Mouse (Mus musculus): ENCODE results near the gene Oprd1. TPM values are rescaled to one million over a fixed set of nuclear protein-coding genes. Genes with fewer than 3 reads are reported as not detected.

Oprd1 gene
- not detected for polyA plus RNA-seq (2017; shearing (Covaris generic))

GRCm38 (mm10) chr4:132144080-132144841 is at the start of gene Oprd1:
Gene Oprd1 (minus strand): TSS chr4:132144486.

GRCm38 (mm10) chr4:132074933-132075769 is 69.1 kb downstream of the Oprd1 start, which contains the start of gene Epb41:
Gene Epb41 (minus strand): TSS chr4:132075321.

DNA sequence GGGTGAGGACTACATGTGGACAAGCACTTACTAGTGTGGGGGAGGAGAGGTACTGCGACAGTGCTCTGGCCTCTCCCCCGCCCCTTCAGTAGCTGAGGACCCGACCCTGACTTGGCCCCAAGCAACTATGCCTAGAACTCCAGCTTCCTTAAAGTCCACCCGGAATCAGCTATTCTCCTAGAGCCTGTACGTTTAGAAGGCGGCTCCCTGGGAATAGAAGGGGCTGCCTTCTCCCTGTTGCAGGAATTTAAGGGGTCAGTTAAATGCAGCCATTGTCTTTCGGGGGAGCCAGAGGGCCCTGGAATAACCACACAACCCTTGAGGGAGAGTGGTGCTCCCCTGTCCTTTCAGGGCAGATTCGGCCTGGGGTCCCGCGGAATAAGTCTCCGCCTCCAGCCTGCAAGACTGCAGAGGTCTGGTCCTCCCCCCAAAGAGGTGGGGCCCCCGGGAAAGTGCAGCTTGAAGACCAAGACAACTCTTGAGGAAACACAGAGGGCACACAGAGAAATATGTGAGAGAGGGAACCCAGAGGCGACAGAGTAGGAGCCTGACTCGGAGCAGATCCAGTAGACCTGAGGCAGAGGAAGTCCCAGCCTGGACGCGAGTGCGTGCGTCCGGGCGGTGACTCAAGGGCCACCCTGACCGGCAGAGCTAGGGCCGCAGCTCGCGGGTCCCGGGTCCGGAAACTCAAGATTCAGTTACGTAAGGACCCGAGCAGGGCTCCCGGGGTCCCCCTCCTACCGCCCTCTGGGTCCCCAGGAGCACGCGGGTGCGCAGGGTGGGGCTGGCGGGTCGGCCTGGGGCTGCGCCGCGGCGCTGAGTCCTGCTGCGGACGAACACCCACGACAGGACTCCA is 70.0 kb downstream of the Oprd1 start, which contains the start of gene Gm10300:
TSS of gene Gm10300 (plus strand) at position 621 of the 856 bp plus-strand sequence.

Other genes with a start within 250 kb of the Oprd1 start
- gene Tmem200b, start 222.7 kb downstream of the Oprd1 start, polyA plus RNA-seq (2017; shearing (Covaris generic)): not detected
- gene Gm10300, start 69.8 kb downstream of the Oprd1 start, polyA plus RNA-seq (2017; shearing (Covaris generic)): not detected
- gene Epb41, start 69.2 kb downstream of the Oprd1 start, polyA plus RNA-seq (2017; shearing (Covaris generic)): 85.6 TPM
- gene Ythdf2, start 67.8 kb upstream of the Oprd1 start, polyA plus RNA-seq (2017; shearing (Covaris generic)): 110 TPM
- gene Gmeb1, start 117.1 kb upstream of the Oprd1 start, polyA plus RNA-seq (2017; shearing (Covaris generic)): 5.6 TPM
- 95.9 TPM for gene Taf12, start 129.9 kb upstream of the Oprd1 start, polyA plus RNA-seq (2017; shearing (Covaris generic))
- gene Rab42, start 158.9 kb upstream of the Oprd1 start, polyA plus RNA-seq (2017; shearing (Covaris generic)): 0.62 TPM
- gene Trnau1ap, start 185.1 kb upstream of the Oprd1 start, polyA plus RNA-seq (2017; shearing (Covaris generic)): 48.4 TPM
- gene Rcc1, start 209.1 kb upstream of the Oprd1 start, polyA plus RNA-seq (2017; shearing (Covaris generic)): 33.2 TPM